Mouse (Mus musculus): ENCODE measurements around the gene Tmem29. TPM values are rescaled to one million over a fixed set of nuclear protein-coding genes. Genes with fewer than 3 reads are reported as not detected.
"Not testable (repeated sequence)": the region's sequence is repeated elsewhere in the genome, so short reads cannot be mapped to it uniquely, and the experiment has no call there.

Gene Tmem29
- total RNA-seq (2014; fragmentation: Nextera tagmentation): 7.8 and 10.7 TPM in 2 replicates
- 16.4 and 19.2 TPM in 2 replicates for total RNA-seq (2017)
- polyA plus RNA-seq (2012): 0.48 and 0.69 TPM in 2 replicates

- TF ChIP-seq POLR2AphosphoS5 (IDR thresholded peaks at IDR 0.05; ENCODE audit: insufficient replicate concordance, low read depth, low read length): no peak
- no peak for TF ChIP-seq TAL1 (conservative IDR thresholded peaks at IDR 0.05; ENCODE audit: low read depth, low read length)
- no peak for TF ChIP-seq GATA2 (IDR thresholded peaks at IDR 0.05; ENCODE audit: borderline replicate concordance, low read depth, low read length)
- TF ChIP-seq CTCF (IDR thresholded peaks at IDR 0.05; ENCODE audit: low read depth, low read length): no peak
- TF ChIP-seq GATA1 (IDR thresholded peaks at IDR 0.05; ENCODE audit: borderline replicate concordance, low read length): no peak
- no peaks in the 10 kb centered on the region for H3K4me1 ChIP-seq (ENCODE audit: insufficient read depth, low read depth, low read length)
- H3K36me3 ChIP-seq (replicated peaks): no peaks in the 10 kb centered on the region
- H3K27me3 ChIP-seq (ENCODE audit: insufficient read depth, low read length): no peaks in the 10 kb centered on the region
- no peaks in the 10 kb centered on the region for H3K9me3 ChIP-seq (replicated peaks)
- DNase-seq (ENCODE audit: low spot score) (peak; percentile 21), ATAC-seq (ENCODE audit: extremely low read depth, insufficient number of reproducible peaks, low FRiP score, poor library complexity, severe bottlenecking) (peak; percentile 96)
- H3K4me3 ChIP-seq (ENCODE audit: low read depth, low read length): peak within 1 kb of the TSS; percentile 69
Observed at GRCm38 (mm10) chrX:150458766-150459350, at the start of gene Tmem29. Tmem29 (minus strand) TSS chrX:150459154.

GRCm38 (mm10) chrX:150508696-150509095 lies 49.7 kb upstream of the Tmem29 start:
- no peak for ATAC-seq (ENCODE audit: extremely low read depth, insufficient number of reproducible peaks, low FRiP score, poor library complexity, severe bottlenecking)

DNA sequence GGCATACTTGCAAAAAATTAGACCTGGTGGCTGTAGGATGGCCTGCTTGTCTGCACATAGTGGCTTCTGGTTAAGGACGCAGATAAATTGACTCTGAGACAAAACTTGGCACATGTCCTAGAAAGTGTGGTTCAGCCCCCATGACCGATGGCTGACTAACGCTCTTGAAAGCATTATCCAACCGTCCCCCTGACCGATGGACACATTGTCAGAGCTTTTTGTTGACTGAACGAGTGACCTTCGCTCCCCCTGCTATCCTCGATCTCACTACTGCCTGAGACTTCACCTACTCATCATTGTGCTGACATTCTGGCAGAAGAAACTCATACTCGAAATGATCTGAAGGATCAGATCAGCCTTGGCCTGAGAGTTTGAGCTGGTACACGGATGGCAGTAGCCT lies 28.9 kb upstream of the Tmem29 start:
- ATAC-seq (ENCODE audit: extremely low read depth, insufficient number of reproducible peaks, low FRiP score, poor library complexity, severe bottlenecking); H3K9me3 ChIP-seq (replicated peaks); H3K36me3 ChIP-seq (replicated peaks); DNase-seq (ENCODE audit: low spot score); H3K4me1 ChIP-seq (ENCODE audit: insufficient read depth, low read depth, low read length); H3K4me3 ChIP-seq (ENCODE audit: low read depth, low read length); H3K27me3 ChIP-seq (ENCODE audit: insufficient read depth, low read length): not testable (repeated sequence)

More at GRCm38 (mm10) chrX:150508696-150509095, 49.7 kb upstream of the Tmem29 start:
- Histone ChIP-seq H3K9me3 (replicated peaks) (no peaks in the 10 kb centered on the region), H3K4me1 (ENCODE audit: insufficient read depth, low read depth, low read length) (peaks cover 22% of the 10 kb centered on the region), H3K27me3 (ENCODE audit: insufficient read depth, low read length) (no peaks in the 10 kb centered on the region), H3K4me3 (ENCODE audit: low read depth, low read length) (no peak overlapping the region), H3K36me3 (replicated peaks) (peaks cover 2% of the 10 kb centered on the region)
- TF ChIP-seq TAL1 (conservative IDR thresholded peaks at IDR 0.05; ENCODE audit: low read depth, low read length): no peak
- DNase-seq (ENCODE audit: low spot score): no peak

DNA sequence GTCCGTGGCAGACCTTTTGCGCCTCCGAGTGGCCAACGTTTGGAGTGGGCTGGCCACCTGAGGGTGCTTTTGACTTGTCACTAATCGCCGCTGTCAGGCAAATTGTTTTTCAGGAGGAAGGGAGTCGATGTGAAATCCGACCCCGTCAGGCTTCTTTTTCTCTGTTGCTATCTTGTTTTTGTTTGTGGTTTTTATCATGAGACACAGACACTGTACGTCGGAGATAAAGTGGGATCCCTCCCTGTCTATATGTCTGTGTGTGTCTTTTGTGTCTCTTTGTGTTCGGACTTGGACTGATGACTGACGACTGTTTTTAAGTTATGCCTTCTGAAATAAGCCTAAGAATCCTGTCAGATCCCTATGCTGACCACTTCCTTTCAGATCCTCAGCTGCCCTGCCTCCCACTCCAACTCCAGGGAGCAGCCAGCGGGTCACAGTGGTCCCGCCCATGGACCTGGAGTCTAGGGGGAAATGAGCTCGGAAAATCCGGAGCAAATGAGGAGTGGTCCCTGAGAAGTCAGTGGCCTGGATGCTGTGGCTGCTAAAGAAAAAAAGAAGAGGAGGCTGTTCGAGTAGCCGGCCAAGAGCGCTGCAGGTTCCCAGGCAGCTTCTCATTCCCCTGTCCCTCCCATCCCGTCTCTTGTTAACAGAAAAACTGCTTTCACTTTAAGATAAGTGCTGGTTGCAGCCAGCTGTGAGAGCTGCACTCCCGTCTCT lies 27.5 kb upstream of the Tmem29 start:
- H3K4me3 ChIP-seq (ENCODE audit: low read depth, low read length): not testable (repeated sequence)

DNA sequence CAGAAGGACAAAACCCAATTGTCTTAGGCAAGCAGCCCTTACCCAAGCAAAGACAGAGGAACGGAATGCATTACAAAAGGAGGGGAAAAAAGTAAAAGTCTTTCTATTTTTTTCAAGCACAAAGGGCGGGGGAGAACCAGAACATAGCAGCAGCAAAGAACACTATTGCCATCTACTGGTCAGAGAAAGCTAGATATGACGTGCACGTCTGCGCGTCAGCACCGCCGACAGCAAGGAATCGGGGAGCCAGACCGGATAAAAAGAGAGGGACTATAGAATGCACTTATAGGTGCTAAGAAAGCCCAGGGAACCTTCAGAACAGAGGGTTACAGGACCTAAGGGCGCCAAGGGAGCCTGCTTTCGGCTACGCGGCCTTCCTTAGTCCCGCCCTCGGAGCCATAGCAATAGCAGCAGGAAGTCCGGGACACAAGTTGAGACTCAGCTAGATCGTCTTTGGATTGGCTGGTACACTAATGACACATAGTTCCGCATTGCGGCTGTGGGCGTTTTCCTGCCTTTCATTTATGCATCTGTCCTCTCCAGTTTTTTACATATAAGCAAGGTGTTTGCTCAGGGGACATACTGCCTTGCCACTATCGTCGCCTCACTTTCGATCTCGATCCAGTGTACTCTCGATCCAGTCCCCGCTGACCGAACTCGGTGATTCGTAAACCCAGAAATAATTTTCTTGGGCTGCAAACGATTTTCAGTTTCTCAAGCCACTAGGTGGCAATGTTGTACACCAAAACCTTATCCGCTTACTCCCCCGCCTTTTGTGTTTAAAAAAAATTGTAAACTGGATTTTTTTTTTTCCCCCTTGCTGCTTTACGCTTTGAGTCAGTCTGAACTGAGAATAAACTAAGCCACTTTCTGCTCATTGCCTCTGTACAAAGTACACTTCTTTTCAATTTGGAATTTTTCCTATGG lies 19.2 kb upstream of the Tmem29 start:
- peak; percentile 64 for DNase-seq (ENCODE audit: low spot score)
- Histone ChIP-seq H3K27me3 (ENCODE audit: insufficient read depth, low read length) (no peaks in the 10 kb centered on the region), H3K4me1 (ENCODE audit: insufficient read depth, low read depth, low read length) (no peaks in the 10 kb centered on the region), H3K36me3 (replicated peaks) (no peaks in the 10 kb centered on the region), H3K9me3 (replicated peaks) (no peaks in the 10 kb centered on the region), H3K4me3 (ENCODE audit: low read depth, low read length) (peak overlapping the region; percentile 69)
- no peak for TF ChIP-seq TAL1 (conservative IDR thresholded peaks at IDR 0.05; ENCODE audit: low read depth, low read length)
- no peak for TF ChIP-seq POLR2AphosphoS5 (IDR thresholded peaks at IDR 0.05; ENCODE audit: insufficient replicate concordance, low read depth, low read length)
- peak; percentile 25; the same call in 1 of the 2 replicates for TF ChIP-seq CTCF (IDR thresholded peaks at IDR 0.05; ENCODE audit: low read depth, low read length)
- TF ChIP-seq GATA2 (IDR thresholded peaks at IDR 0.05; ENCODE audit: borderline replicate concordance, low read depth, low read length): no peak
- TF ChIP-seq GATA1 (IDR thresholded peaks at IDR 0.05; ENCODE audit: borderline replicate concordance, low read length): no peak
- peak; percentile 99 for ATAC-seq (ENCODE audit: extremely low read depth, insufficient number of reproducible peaks, low FRiP score, poor library complexity, severe bottlenecking)

More for the DNA sequence above, 27.5 kb upstream of the Tmem29 start:
- H3K27me3 ChIP-seq (ENCODE audit: insufficient read depth, low read length); ATAC-seq (ENCODE audit: extremely low read depth, insufficient number of reproducible peaks, low FRiP score, poor library complexity, severe bottlenecking); H3K9me3 ChIP-seq (replicated peaks); H3K36me3 ChIP-seq (replicated peaks); H3K4me1 ChIP-seq (ENCODE audit: insufficient read depth, low read depth, low read length); DNase-seq (ENCODE audit: low spot score): not testable (repeated sequence)

DNA sequence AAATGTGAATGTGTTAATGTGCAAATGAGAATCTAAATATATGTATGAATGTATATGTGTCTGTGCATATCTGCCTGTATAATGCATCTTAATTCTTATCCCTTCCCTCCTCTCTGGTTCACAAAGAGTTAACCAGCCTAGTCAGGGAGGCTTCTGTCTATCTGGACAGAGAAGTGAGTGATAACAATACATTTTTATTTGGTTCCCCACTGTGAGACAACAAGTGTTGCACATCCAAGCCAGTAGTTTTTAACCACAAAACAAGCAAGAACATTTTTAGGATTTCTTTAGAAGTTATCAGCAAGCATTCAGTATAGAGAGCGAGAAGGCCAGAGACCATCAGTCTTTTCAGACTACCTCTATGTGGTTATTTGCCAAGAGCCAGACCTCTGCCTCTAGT lies 12.5 kb upstream of the Tmem29 start:
- TF ChIP-seq TAL1 (conservative IDR thresholded peaks at IDR 0.05; ENCODE audit: low read depth, low read length) (no peak), GATA2 (IDR thresholded peaks at IDR 0.05; ENCODE audit: borderline replicate concordance, low read depth, low read length) (no peak), GATA1 (IDR thresholded peaks at IDR 0.05; ENCODE audit: borderline replicate concordance, low read length) (no peak), POLR2AphosphoS5 (IDR thresholded peaks at IDR 0.05; ENCODE audit: insufficient replicate concordance, low read depth, low read length) (no peak), CTCF (IDR thresholded peaks at IDR 0.05; ENCODE audit: low read depth, low read length) (no peak)
- DNase-seq (ENCODE audit: low spot score) (no peak), ATAC-seq (ENCODE audit: extremely low read depth, insufficient number of reproducible peaks, low FRiP score, poor library complexity, severe bottlenecking) (no peak)
- no peak overlapping the region for H3K4me3 ChIP-seq (ENCODE audit: low read depth, low read length)
- H3K4me1 ChIP-seq (ENCODE audit: insufficient read depth, low read depth, low read length): no peaks in the 10 kb centered on the region
- no peaks in the 10 kb centered on the region for H3K36me3 ChIP-seq (replicated peaks)
- no peaks in the 10 kb centered on the region for H3K9me3 ChIP-seq (replicated peaks)
- H3K27me3 ChIP-seq (ENCODE audit: insufficient read depth, low read length): no peaks in the 10 kb centered on the region
